Mouse (Mus musculus) cerebellum, adult 2 months (tissue): ENCODE measurements at regions not wholly inside any gene's neighbourhood (a gene's known extent, or its start where the extent isn't known, plus 50 kb on each side); places are given as distances from the start of the nearest gene placed in this dataset.

Experiments
- CTCF ChIP-seq: fragments of 200-500 bp; IDR thresholded peaks from 2 replicates; pipeline ENCODE4 v1.5.1; 2011; ENCODE audit warnings: low read depth, mild to moderate bottlenecking, control low read depth, low read length, moderate library complexity, borderline replicate concordance; ENCODE audit not compliant: insufficient read depth
- POLR2A ChIP-seq: fragments of 200-500 bp; IDR thresholded peaks from 2 replicates; pipeline ENCODE4 v1.6.1; 2011; ENCODE audit warnings: low read length, control low read depth, borderline replicate concordance; ENCODE audit not compliant: insufficient read depth

GRCm38 (mm10) chr12:77021881-77022280 is 59.9 kb upstream of the Max start:
- TF ChIP-seq POLR2A (no peak), CTCF (no peak)
